Mouse (Mus musculus) liver, adult (tissue): ENCODE measurements at regions not wholly inside any gene's neighbourhood (a gene's known extent, or its start where the extent isn't known, plus 50 kb on each side); places are given as distances from the start of the nearest gene placed in this dataset.

Experiments
- GATA4 ChIP-seq: IDR thresholded peaks from 2 replicates; pipeline ENCODE4 v1.6.1; 2014; ENCODE audit warnings: mild to moderate bottlenecking, low read length; ENCODE audit not compliant: insufficient replicate concordance

DNA sequence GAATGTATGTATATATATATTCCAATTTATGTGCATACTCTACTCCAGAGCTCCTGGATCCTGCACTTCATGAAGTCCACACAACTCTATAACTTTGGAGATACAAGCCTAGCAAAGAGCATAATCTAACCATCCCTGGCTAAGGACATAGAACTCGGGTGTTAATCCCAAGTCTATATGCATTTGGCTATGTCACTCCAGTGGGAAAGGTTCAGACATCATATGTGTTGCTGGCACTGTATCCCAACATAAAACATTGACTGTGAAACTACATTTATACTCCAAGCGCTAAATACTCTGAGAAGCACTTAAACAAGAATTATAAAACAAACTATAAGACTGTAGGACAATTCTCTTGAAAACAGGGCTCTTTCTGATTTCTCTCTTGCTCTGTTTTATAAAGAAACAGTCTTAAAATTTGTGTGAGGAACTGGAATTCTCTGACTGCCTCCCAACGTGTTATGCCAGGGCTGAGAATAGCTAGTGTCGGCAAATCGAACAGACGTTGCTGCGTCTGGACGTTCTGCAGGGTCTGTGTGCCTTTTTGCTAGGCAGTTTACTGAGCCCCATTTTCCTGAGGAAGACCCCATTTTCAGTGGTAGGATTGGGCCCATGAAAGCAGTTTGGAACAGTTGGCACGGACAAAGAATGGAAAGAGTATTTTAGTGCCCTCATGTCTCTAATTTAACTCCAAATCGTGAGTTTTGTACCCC, 132.1 kb upstream of the Hhip start:
- no peak for TF ChIP-seq GATA4

DNA sequence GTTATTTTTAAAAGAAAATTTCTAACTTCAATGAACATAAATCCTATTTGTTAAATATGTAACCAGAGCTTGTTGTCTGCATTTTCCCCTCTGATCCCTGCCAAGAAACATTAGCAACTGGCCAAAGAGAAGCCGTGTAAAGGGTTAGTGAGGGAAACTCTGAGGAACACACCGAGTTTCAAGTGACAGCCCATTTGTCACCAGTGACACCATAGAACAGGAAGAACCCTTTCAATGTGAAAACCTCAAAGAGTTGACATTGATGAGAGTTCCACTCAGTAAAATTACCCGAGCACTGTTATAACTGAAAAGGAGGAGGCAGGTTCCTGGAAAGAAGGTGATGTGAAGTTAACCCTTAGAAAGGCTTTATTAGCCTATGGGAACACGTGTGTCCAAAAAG, 127.5 kb upstream of the Hhip start:
- no peak for TF ChIP-seq GATA4

DNA sequence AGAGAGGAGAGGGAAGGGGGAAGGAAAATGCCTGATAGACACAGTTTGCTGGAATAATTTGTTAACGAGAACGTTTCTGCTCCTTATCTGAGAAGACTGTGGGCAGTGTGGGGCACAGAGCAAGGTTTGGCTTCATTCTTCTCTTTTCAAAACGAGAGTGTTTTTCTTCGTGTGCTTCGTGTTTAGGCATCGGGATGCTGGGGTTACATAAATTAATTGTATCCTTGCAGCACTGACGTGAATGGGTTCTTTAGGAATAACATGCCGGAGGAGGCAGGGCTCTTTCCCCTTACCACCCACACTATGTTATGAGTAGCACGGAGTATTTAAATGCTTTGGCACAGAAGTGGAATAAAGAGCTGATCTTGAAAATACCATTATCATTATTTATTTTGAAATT, 110.9 kb upstream of the Hhip start:
- TF ChIP-seq GATA4 = no peak

DNA sequence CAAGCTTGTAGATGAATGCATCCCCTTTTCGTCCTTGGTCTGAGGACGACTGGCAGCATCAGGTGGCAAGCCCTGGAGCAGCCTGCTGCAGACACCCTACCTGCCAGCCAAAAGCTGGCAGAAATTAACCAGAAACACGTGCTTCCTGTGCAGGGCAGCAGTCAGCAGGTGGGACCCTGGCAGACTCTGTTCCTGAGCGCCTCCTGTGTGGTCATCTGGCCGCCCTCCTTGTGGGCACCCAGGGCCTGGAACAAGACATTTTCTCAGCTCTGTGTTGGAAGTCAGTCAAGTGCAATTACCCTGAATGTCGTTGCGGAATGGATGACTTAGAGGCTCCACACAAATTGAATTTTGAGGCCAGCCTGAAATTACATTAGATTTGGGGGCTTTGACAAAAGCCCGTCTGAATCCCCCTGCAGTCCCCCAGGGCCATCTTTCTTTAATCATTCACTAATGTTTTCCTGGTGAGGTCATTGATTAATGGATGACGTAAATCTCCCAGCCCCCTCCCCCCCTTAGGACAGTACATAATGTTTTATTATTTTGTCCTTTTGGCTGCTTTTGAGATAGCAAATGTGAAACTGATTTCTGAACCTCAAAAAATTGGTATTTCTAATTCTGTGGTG, 91.8 kb upstream of the Hhip start:
- TF ChIP-seq GATA4 = no peak

DNA sequence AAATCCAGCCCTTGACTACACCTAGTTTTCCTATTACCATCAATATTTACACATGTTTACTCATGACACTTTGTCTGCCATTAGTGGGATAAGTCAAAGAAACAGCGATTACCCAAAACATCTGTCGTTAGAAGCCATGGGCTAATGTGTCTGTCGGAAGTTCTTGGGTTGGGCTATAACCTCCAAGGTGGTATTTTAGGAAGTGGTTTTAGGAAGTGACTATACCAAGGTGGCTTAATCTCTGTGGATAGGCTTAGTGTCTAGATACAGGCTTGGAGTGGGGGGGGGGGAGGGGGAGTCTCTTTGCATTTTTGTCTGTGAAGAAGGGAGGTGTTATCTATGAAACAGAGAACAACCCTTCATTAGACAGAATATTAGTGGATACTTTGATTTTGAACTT, 90.1 kb upstream of the Hhip start:
- TF ChIP-seq GATA4 = no peak

DNA sequence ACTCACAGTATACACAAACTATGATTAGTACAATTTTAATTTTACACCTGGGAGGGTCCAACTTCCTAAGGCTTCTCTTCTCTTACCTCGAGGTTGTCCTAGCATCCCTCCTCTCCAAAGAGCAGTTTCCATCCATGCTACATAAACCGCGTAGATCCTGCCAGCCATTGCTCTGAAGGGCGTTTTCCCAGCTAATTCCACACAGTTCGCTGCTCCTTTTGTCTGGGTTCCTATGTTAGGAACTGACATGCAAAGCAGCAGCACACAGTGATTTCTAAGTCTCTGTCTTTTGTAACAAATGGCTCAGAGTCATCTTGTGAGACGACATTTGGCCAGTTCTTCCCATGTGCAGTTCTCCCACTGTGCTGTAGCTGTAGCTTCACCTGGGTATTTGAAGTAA, 80.7 kb upstream of the Hhip start:
- no peak for TF ChIP-seq GATA4

DNA sequence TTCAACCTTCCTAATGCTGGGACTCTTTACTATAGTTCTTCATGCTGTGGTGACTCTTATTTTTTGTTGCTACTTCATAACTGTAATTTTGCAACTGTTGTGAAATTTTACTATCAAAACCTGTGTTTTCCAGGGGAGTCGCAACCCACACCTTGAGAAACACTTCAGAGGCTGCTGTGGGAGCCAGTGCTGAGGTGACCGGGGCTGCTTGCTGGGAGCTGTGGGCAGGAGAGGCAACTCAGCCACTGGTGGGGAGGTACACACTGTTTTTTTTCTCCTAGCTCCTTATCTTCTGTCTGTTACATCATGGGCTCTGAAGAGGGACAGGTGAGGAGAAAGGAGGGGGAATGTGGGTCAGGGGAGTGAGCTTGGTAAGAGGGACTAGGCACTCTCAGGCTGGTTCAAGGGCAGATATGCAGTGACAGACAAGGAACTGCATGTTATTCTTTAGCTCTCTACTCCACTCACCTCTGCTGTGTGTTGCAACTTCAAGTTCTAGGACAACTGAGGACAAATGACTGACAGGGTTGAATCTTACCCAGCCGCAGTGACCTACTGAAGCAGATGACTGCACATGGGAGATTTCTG, 62.7 kb upstream of the Hhip start:
- no peak for TF ChIP-seq GATA4

DNA sequence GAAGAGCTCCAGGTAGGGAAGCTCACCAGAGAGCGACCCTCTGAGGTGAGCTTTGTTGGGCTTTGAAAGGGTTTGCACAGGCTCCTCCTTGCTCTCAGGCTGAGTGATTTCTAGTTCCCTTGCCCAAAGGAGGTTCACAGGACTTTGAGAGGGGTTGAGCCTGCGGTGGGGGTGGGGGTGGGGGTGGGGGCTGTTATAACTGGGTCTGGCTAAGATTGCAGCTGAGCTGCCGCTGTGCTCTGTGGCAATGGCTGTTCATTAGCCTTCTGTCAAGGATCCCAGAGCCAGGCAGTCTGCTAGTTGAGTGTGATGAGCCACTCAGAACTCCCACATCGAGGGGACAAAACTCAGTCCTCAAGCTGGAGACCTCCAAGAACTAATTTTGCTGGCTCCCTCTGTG, 59.5 kb upstream of the Hhip start:
- no peak for TF ChIP-seq GATA4
